Mouse (Mus musculus): ENCODE data around the gene Cluap1. TPM values are rescaled to one million over a fixed set of nuclear protein-coding genes. Genes with fewer than 3 reads are reported as not detected.

Gene Cluap1
- 21.7 and 25.6 TPM in 2 replicates for polyA plus RNA-seq (2015; fragmentation: Nextera tagmentation; extraction: Ambion mirVana)

DNA sequence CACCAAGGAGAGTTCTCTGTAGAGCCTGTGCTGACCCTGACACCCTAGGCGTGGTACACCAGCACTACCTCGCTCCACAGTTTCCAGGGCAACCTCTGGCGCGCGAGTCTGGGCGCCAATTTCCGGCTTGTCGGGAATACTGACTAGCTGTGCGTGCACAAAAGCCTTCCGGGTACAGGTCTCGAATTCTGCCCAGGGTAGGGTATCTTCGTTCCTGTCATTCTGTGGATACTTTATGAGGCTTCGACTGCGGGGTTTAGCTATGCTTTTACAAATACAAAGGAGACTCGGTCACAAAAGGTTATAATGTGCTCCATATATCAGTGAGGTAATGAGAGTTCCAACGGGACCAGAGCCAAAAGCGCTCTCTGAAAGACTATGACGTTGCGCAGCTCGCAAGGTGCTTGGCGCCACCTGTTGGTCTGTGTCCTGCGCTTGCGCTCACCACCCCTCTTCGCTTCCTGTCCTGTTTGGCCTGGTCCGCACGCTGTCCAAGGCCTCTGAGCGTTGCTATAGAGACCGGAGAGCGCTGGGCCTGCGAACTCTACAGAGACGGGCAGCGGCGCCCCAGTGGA is at the start of gene Cluap1, which contains the start of gene 1700037C18Rik:
Gene Cluap1 (plus strand): TSS at position 265 of the 575 bp plus-strand sequence.
Gene 1700037C18Rik (minus strand): TSS at position 153 of the 575 bp plus-strand sequence.
- Histone ChIP-seq H3K4me2 (peak within 1 kb of the TSS; percentile 83), H3K9ac (peak within 1 kb of the TSS; percentile 67), H3K27ac (peak within 1 kb of the TSS; percentile 83), H3K4me3 (peak within 1 kb of the TSS; percentile 63), H3K4me1 (peaks cover 9% of the 10 kb centered on the region), H3K36me3 (peaks cover 38% of the 10 kb centered on the region), H3K9me3 (no peaks in the 10 kb centered on the region), H3K27me3 (no peaks in the 10 kb centered on the region)
- WGBS: under 1% methylated on average over 33 of the region's 33 CpGs
- ATAC-seq (ENCODE audit: borderline replicate concordance, extremely low read depth, low FRiP score, low TSS enrichment): peak; percentile 98

DNA sequence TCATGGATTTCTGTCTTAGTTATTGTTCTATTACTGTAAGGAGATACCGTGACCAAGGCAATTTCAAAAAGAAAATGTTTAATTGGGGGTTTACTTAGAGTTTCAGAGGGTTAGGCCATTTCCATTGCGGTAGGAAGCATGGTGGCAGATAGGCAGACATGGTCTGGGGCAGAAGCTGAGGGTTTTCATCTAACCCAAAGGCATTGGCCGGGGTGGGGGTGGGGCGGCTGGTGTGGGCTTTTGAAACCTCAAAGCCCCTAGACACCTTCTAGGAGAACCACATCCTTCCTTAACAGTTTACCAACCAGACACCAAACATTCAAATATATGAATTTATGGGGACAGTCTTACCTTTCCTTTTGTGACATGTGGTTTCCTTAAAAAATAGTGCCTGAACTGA is 49.3 kb upstream of the Cluap1 start:
- no peak overlapping the region for H3K9ac ChIP-seq
- WGBS: 81% methylated on average over 4 of the region's 4 CpGs
- no peak for ATAC-seq (ENCODE audit: borderline replicate concordance, extremely low read depth, low FRiP score, low TSS enrichment)
- no peaks in the 10 kb centered on the region for H3K4me1 ChIP-seq
- H3K27ac ChIP-seq: no peak overlapping the region
- no peaks in the 10 kb centered on the region for H3K9me3 ChIP-seq
- H3K4me2 ChIP-seq: no peak overlapping the region
- H3K4me3 ChIP-seq: no peak overlapping the region
- no peaks in the 10 kb centered on the region for H3K27me3 ChIP-seq
- H3K36me3 ChIP-seq: peaks cover 13% of the 10 kb centered on the region

DNA sequence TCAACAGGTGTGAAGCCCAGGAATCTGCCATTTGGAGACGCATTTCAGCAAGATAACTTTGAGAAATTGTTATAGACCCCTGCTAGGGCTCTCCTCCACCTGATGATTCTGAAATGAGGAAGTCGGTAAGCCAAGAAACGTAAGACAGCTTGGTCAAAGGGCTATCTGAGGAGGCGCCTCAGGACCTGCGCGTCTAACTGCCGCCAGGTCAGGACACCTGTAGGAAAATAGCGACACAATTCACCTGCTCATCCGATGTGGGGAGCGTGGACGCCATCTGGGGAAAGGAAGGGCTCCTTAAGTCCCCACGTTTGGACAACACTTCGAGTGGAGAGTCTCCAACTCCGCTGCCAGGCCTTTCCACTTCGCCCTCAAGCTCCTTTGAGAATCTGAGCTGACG is 36.8 kb upstream of the Cluap1 start:
- 2% methylated on average over 16 of the region's 16 CpGs for WGBS
- Histone ChIP-seq H3K4me2 (peak overlapping the region; percentile 90), H3K36me3 (0 out of 2 replicates have a peak, but pooled peaks cover 5% of the 10 kb centered on the region), H3K27ac (peak overlapping the region; percentile 35; the same call in 1 of the 2 replicates), H3K9me3 (no peaks in the 10 kb centered on the region), H3K9ac (peak overlapping the region; percentile 58), H3K27me3 (no peaks in the 10 kb centered on the region), H3K4me1 (peaks cover 8% of the 10 kb centered on the region; the same call in 1 of the 2 replicates), H3K4me3 (peak overlapping the region; percentile 59)
- peak; percentile 11; the same call in 1 of the 2 replicates for ATAC-seq (ENCODE audit: borderline replicate concordance, extremely low read depth, low FRiP score, low TSS enrichment)

DNA sequence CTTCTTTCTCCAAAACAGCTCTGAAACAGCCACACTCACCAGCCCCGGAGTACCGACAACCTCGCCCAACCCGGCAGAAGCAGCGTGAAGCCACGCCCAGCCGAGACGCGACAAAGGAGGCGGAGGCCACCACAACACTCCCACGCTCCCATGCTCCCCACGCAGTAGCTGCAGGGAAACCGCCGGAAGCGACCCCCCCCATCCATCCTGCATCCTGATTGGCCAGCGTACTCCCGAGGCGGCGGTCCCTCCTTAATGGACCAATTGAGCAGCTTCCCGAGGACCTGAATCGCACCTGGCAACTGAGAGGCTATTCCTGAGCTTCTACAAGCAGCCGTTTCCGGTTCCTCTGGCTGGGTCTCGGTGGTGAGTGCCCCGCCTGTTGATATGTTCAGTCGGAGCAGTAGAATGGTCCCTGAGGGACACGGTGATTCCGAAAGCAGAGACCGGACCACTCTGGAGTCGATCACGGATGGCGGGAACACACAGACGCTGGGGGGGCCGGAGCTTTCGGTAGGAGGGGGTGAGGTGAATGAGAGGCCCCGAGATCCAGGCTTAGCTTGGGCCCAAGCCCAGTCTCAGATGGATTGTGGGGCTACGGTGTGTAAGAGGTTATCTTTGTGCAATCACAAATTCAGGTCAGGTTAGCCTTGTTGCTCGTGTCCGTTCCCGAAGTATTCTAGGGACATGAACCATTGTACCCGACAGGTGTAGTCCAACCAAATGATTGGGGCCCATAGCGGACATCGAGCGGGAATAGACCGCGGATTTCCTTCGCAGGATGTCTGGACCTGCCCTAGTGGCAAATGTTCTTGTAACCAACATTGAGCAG is 36.2 kb upstream of the Cluap1 start, which contains the start of gene Naa60:
Gene Naa60 (plus strand): TSS at position 160 of the 832 bp plus-strand sequence.
- WGBS: 5% methylated on average over 47 of the region's 47 CpGs
- peak within 1 kb of the TSS; percentile 58 for H3K9ac ChIP-seq

DNA sequence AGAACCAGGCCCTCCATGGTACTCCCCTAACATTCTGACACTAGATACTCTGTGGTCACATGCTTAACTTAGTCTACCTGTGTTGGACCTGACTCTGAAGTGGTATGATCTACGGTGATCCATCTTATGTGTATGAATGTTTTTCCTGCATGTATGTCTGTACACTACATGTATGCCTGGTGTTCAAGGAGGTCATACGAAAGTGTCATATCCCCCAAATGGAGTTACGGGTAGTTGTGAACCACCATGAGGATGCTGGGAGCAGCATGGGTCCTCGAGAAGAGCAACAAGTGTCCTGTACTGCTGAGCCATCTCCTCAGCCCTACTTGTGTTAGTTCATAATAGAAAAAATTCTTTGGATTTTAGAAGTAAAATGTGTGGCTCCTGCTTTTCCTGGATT is 32.3 kb upstream of the Cluap1 start:
- Histone ChIP-seq H3K9ac (no peak overlapping the region), H3K9me3 (no peaks in the 10 kb centered on the region), H3K27me3 (no peaks in the 10 kb centered on the region), H3K4me1 (peaks cover 6% of the 10 kb centered on the region; the same call in 1 of the 2 replicates), H3K27ac (no peak overlapping the region), H3K4me2 (no peak overlapping the region), H3K36me3 (peaks cover 4% of the 10 kb centered on the region; the same call in 1 of the 2 replicates), H3K4me3 (no peak overlapping the region)
- no peak for ATAC-seq (ENCODE audit: borderline replicate concordance, extremely low read depth, low FRiP score, low TSS enrichment)
- WGBS: 93% methylated on average over 4 of the region's 4 CpGs

More for the DNA sequence above, 36.2 kb upstream of the Cluap1 start, which contains the start of gene Naa60:
- Histone ChIP-seq H3K27ac (peak within 1 kb of the TSS; percentile 63), H3K9me3 (no peaks in the 10 kb centered on the region), H3K27me3 (no peaks in the 10 kb centered on the region), H3K4me1 (peaks cover 8% of the 10 kb centered on the region; the same call in 1 of the 2 replicates), H3K4me2 (peak within 1 kb of the TSS; percentile 90), H3K4me3 (peak within 1 kb of the TSS; percentile 59), H3K36me3 (0 out of 2 replicates have a peak, but pooled peaks cover 5% of the 10 kb centered on the region)
- peak; percentile 99 for ATAC-seq (ENCODE audit: borderline replicate concordance, extremely low read depth, low FRiP score, low TSS enrichment)

DNA sequence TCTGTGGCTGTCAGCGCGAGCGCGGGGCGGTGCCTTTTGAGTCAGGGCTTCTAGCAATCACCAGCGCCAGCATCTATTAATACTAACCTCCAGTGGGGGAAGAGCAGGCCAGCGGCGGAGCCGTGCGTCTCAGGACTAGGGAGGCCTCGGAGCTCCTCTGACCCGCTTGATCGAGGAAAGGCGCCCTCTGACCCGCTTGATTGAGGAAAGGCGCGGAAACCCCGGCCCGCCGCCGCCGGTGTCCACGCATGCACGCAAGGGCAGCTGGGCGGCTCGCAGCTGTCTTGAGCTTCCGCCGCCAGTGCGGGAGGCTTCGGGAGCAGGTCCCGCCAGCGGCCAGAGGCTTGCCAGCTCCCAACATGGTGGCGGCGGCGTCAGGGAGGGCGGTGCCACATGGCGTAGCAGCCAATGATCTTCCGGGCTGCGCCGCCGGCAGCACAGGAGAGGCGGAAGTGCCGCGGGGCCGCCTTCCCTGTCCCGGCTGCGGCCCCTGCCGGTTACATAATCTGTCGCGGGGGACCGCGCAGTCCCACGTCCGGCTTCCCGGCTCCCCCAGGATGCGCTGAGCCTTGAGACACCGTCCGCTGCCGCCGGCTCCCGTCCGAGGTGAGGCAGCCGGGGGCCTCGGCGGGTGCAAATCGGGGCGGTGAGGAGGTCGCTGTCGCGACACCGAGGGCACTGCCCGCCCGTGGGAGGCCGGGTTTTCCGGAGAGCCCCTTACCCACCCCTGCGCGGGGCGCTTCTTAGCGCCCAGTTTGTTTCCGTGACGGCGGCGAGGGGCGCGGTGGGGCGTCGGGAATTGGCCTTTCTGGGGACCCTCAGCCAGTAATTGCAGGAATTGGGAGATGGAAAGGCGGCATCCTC is 24.2 kb upstream of the Cluap1 start, which contains the start of the genes Zfp597 and Gm20695:
Gene Zfp597 (minus strand): TSS at position 361 of the 864 bp plus-strand sequence.
Gene Gm20695 (plus strand): TSS at position 448 of the 864 bp plus-strand sequence.
- peak; percentile 100 for ATAC-seq (ENCODE audit: borderline replicate concordance, extremely low read depth, low FRiP score, low TSS enrichment)
- H3K9me3 ChIP-seq: no peaks in the 10 kb centered on the region
- no peaks in the 10 kb centered on the region for H3K36me3 ChIP-seq
- peak within 1 kb of the TSS; percentile 94 for H3K27ac ChIP-seq
- peak within 1 kb of the TSS; percentile 75 for H3K4me3 ChIP-seq
- H3K9ac ChIP-seq: peak within 1 kb of the TSS; percentile 84
- H3K4me1 ChIP-seq: peaks cover 10% of the 10 kb centered on the region
- peak within 1 kb of the TSS; percentile 63 for H3K4me2 ChIP-seq
- under 1% methylated on average over 75 of the region's 88 CpGs for WGBS
- no peaks in the 10 kb centered on the region for H3K27me3 ChIP-seq

DNA sequence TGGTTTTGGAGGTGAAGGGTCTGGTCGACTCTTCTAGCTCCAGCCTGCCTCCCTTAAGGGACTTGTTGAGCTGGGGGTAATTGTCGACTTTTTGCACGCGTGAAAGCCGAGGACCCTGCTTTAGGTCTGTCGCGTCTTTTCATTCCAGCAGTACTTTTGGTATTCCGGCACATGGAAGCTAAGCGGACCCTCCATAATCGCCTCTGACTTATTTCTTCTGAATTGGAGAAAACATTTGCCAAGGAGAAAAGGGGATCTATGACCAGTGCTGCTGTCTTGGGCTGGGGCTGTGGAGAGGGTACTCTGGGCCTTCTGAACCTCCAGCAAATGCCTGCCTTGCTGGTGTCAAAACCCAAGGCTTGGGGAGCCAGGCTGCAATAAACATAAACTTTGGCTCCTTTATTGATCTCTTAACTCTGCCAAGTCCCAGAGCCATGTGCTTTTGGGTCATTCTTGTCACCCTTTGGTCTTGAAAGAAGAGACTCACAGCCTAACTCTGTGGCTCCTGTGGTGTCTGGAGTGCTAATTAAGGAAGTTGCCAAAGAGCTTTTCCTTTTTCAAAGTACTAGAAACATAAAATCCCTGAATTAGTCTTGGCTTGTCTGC is 23.4 kb upstream of the Cluap1 start:
- Histone ChIP-seq H3K4me3 (peak overlapping the region; percentile 75), H3K4me2 (peak overlapping the region; percentile 63), H3K4me1 (peaks cover 10% of the 10 kb centered on the region), H3K27ac (peak overlapping the region; percentile 94), H3K9me3 (no peaks in the 10 kb centered on the region), H3K9ac (peak overlapping the region; percentile 80), H3K27me3 (no peaks in the 10 kb centered on the region), H3K36me3 (no peaks in the 10 kb centered on the region)
- ATAC-seq (ENCODE audit: borderline replicate concordance, extremely low read depth, low FRiP score, low TSS enrichment): peak; percentile 3; the same call in 1 of the 2 replicates
- WGBS: 2% methylated on average over 10 of the region's 10 CpGs

DNA sequence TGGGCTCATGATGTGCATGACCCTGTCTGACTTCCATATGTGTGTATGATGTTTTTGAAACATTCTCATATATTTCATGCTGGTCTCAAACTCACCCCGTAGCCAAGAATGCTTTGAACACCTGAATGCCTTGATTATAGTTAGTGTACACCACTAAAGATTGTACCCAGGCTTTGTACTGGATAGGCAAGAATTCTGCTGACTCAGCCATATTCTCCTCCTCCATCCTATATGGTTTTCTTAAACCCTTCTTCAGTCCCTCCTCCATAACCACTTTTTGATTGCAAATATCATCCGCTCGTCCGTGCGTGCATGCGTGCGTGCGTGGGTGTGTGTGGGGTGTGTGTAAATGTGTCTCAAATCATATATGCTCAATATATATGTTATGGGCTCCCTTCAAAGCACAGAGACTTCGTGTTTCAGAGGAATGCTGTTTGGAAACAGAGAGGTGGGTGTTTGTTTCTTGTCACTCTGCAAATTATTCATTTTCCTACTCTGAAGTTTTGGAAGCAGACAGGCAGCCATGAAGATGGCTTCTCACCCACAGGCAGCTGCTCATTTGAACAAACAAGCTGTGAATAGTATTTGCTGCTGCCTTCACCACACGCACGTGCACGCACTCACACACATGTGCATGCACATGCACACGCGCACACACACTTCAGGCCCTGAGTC is 16.8 kb upstream of the Cluap1 start:
- no peaks in the 10 kb centered on the region for H3K27me3 ChIP-seq
- no peaks in the 10 kb centered on the region for H3K9me3 ChIP-seq
- H3K9ac ChIP-seq: no peak overlapping the region
- H3K4me1 ChIP-seq: no peaks in the 10 kb centered on the region
- H3K4me2 ChIP-seq: no peak overlapping the region
- no peak overlapping the region for H3K4me3 ChIP-seq
- WGBS: 90% methylated on average over 14 of the region's 14 CpGs
- ATAC-seq (ENCODE audit: borderline replicate concordance, extremely low read depth, low FRiP score, low TSS enrichment): no peak
- H3K27ac ChIP-seq: no peak overlapping the region
- peaks cover 8% of the 10 kb centered on the region; the same call in 1 of the 2 replicates for H3K36me3 ChIP-seq

DNA sequence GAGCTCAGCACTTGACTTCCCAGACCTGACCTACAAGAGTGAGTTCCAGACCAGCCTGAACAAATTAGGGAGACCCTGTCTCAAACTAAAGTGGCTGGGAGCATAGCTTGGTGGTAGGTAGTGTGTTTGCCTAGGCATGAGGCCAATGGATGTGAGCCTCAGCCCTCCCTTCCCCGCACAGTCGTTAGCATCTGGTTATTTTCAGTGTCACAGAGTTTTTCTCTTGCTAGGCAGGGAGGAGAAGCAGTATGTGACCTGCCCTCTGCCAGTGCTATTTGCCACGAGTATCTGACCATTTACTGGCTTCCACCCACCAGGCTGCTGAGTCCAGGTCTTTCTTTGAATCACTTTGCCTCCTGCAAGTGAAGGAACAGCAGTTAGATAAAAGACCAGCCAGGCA is 14.9 kb upstream of the Cluap1 start:
- Histone ChIP-seq H3K4me3 (no peak overlapping the region), H3K4me1 (no peaks in the 10 kb centered on the region), H3K27me3 (no peaks in the 10 kb centered on the region), H3K27ac (no peak overlapping the region), H3K9ac (no peak overlapping the region), H3K36me3 (peaks cover 22% of the 10 kb centered on the region), H3K4me2 (no peak overlapping the region), H3K9me3 (no peaks in the 10 kb centered on the region)
- no peak for ATAC-seq (ENCODE audit: borderline replicate concordance, extremely low read depth, low FRiP score, low TSS enrichment)
- 48% methylated on average over 3 of the region's 3 CpGs for WGBS

DNA sequence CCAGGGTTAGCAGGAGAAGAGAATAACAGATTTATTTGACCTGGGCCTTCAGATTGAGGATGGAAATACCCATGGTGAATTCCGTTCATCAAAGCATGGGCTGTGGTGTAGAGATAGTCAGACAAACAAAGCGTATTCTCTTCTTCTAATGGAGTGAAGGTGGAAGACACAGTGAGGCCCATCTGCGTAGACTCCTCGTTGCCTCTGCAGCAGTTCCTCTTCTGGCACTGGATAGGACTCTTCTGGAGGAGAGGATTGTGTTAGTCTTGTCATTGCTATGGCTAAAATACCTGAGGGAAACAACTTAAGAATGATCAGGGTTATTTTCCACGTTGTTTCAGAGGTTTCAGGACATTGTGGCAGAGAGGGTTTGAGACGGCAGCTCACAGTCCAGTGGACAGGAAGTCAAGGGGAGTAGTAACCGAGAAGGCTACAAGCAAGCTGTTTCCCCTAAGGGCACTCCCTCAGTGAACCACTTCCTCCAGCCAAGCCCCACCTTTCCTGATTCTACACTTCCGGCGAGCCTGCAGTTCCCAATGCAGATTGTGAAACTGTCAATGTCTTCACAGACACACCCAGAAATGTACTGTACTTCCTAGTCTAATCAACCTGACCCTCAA is 13.3 kb upstream of the Cluap1 start:
- no peak overlapping the region for H3K9ac ChIP-seq
- H3K4me2 ChIP-seq: no peak overlapping the region
- H3K4me1 ChIP-seq: no peaks in the 10 kb centered on the region
- ATAC-seq (ENCODE audit: borderline replicate concordance, extremely low read depth, low FRiP score, low TSS enrichment): no peak
- 64% methylated on average over 9 of the region's 9 CpGs for WGBS
- no peak overlapping the region for H3K4me3 ChIP-seq
- no peaks in the 10 kb centered on the region for H3K27me3 ChIP-seq
- H3K27ac ChIP-seq: peak overlapping the region; percentile 45
- peaks cover 32% of the 10 kb centered on the region for H3K36me3 ChIP-seq
- H3K9me3 ChIP-seq: no peaks in the 10 kb centered on the region

Measured in lung, embryonic 15.5 days (tissue).